Mouse (Mus musculus) ZHBTc4 (cell line): Measurements from ENCODE around the gene Orc3.
A peak's percentile ranks its signal among the peaks of the same experiment; 100 is the strongest.

Experiments
- DNase-seq: peaks from one replicate; pipeline ENCODE4 v3.0.0-alpha.2; 2011; ENCODE audit warnings: low read depth, low spot score

Gene Orc3

GRCm38 (mm10) chr4:34614630-34615094, at the start of gene Orc3, which contains the start of gene Rars2:
Orc3 (minus strand) TSS chr4:34614944.
Rars2 (plus strand) TSS chr4:34614957.
- peak; percentile 96 for DNase-seq

DNA sequence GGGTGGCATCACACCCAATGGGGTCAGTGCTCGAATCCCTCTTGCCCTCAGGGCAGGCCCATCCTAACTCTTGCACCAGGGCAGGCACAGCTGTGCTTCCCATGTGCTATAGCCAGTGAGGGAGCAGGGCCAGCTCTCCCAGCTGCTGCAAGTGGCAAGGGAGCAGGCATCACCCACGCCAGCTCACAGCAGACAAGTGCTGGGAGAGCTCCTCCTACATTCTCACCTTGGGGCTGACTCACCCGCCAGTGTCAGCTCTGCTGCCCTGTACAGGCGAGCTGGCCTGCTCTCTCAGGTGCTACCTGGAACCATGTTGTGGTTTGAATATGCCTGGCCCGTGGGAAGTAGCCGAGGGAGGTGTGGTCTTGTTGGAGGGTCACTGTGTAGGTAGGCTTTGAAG, 47.2 kb upstream of the Orc3 start:
- DNase-seq: no peak

DNA sequence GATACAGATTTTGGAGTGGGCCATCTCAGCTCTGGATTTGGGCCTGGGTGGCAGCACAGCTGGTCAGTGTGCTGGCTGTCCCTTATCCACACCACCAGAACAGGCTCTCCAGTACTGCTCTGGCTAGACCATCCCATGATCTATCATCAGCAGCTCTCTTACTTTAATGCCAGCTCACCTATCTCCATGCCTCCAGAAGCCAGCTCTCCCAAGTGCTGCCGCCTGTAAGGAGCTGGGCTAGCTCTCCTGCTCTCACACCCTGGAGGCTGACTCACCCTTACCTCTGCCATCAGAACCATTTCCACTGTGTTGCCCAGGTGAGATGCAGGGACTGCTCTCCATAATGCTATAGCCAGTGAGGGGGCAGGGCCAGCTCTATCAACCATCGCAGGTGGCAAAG, 46.8 kb upstream of the Orc3 start:
- DNase-seq: no peak

DNA sequence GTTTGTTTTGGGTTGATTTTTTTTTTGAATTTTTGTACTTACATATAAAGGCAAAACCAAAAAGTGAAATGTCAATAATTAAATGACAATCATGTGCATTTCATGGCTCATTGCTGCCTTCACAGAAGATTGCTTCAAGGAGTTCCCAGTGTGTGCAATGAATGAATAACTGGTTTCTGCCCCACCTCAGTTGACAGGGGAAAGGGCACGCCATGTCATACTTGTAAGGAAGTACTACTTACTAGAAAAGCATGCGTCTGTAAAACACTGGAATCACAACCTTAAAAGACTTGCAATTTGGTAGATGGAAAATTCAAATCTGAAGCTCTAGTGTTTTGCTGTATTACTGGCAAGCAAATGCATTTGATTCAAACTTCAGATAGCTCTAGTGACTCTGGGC, 44.3 kb upstream of the Orc3 start:
- no peak for DNase-seq

- DNase-seq: peak; percentile 14
These were observed 41.4 kb upstream of the Orc3 start for GRCm38 (mm10) chr4:34656101-34656500.

- no peak for DNase-seq
These were observed 38.4 kb upstream of the Orc3 start for GRCm38 (mm10) chr4:34653179-34653578.

DNA sequence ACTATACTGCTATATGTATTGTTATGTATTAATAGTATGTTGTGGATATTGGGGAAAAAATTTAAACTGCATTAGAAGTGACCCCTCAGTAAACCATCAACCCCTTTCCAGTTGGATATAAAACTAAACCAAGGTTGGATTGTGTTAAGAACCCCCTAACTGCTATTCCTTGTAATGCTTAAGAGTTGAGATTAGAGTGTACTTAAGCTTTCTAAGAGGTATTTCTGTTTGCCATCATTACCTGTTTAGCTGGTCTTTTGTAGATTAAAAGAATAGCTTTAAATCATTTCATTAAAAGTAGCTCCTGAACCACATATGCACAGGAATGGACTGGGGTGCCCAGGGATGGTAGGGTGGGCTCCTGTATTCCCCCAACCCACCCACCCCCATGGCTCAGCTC, 30.0 kb upstream of the Orc3 start:
- DNase-seq: no peak

DNA sequence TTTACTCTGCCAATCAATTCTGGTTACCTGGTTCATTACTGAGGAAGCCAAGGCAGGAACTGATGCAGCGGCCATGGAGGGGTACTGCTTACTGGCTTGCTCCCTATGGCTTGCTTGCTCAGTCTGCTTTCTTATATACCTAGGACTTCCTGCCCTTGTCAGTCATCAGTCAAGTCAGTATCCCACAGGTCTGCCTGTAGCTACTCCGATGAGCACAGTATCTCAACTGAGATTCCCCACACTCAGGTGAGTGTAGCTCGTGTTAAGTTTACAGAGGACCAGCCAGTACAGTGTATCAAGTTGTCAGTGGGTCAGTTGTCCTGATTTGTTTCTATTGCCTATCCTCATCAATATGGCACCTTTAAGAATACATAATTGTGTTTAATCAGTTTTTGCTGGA, 26.0 kb upstream of the Orc3 start:
- DNase-seq: no peak

DNA sequence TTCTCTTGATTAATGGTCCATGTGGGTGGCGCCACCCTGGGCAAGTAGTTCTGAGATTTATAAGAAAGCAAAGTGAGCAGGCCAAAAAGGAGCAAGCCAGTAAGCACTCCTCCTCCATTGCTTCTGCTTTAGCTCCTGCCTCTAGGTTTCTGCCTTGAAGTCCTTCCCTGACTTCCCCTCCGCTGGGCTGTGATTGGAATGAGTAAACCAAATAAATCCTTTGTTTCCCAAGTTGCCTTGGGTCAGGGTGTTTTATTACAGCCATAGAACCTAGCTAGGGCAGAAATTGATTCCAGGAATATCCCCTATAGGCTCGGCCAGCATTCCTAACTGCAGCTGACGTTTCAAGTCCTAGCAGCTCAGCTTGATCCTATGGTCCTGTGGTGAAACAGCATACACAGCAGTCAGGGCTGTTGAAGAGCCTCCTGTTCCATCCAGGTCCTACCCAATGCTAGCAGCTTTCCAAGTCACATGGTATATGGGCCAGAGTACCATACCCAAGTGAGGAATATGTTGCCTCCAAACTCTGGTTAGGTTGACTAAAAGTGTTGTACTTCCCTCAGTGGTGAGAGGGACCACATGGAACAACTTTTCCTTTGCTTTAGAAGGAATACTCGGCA, 25.1 kb upstream of the Orc3 start:
- no peak for DNase-seq

- DNase-seq: no peak
These were observed 23.1 kb upstream of the Orc3 start for GRCm38 (mm10) chr4:34637851-34638250.

DNA sequence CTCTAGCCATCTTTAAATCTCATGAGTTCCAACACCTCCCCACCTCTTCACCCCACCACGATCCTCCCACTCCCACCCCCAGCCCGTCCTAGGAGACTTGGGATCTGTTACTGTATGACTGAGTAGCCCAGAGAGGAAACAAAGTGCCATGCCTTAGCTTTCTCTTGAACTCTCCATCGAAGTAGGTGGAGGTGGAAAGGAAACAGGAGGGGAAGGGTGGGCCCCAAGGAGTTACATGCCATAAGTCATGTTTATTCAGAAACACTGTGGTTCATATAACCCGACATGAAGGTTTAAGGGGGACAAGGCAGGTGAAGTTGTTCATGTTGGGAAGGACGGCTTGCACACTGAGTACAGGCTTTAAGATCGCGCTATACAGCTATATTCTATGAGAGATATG, 22.6 kb upstream of the Orc3 start:
- DNase-seq: no peak

DNA sequence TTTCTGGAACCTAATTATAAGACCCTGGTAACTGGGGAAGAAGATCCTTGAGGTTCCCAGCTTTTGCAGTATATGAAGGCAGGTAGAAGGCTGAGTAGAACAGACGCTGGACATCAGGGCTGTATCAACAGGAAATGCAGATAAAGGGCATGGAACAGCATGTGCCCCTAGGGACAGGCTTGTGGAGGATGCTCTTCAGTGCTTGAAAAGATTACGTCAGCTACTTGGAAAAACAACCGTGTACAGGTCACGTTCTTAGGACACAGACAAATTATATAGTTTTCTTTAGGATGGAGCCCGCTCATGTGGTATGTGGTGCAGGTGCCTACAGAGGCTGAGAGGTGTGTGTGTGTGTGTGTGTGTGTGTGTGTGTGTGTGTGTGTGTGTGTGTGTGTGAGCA, 21.3 kb upstream of the Orc3 start:
- no peak for DNase-seq

DNA sequence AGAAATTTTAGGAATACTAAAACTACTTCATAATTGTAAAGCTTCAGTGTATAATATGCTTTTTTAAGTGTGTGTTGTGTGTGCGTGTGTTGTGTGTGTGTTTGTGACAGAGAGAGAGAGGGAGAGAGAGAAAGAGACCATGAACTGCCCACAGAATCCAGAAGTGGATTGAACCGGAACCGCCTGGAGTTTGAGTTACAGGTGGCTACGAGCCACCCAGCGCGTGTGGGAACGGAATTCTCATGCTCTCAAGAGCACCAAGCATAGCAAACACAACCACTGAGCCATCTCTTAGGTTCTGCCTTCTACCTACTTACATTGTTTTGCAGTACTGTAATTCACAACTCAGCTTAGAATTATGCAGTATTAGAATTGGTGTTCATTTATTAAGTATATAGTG, 19.4 kb upstream of the Orc3 start:
- peak; percentile 12 for DNase-seq

- no peak for DNase-seq
These were observed 15.2 kb upstream of the Orc3 start for GRCm38 (mm10) chr4:34629956-34630355.

- DNase-seq: no peak
These were observed 11.7 kb upstream of the Orc3 start for GRCm38 (mm10) chr4:34626401-34626800.

- DNase-seq: no peak
These were observed 10.8 kb upstream of the Orc3 start for GRCm38 (mm10) chr4:34625556-34625955.

- DNase-seq: no peak
These were observed 1.4 kb upstream of the Orc3 start for GRCm38 (mm10) chr4:34616146-34616545.

DNA sequence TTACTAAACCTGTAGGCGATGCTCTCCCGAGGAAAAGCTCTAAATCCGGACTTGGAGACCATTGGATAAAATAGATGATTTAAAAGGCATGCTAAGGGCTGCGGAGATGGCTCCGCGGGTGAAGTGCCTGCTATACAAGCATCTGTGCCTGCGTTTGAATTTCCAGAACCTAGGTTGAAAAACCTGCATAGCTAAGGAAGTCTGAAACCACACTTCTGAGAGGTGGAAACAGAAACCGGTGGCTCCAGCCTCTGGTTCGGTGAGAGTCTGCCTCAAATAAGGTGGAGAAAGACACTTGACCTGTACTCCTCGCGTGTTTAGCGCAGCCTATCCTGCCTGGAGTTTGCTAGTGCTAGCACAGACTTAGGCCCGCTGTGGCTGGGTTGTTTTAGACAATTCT, 559 bp upstream of the Orc3 start:
- peak; percentile 13 for DNase-seq

GRCm38 (mm10) chr4:34613571-34614145, 1.1 kb downstream of the Orc3 start:
- no peak for DNase-seq

DNA sequence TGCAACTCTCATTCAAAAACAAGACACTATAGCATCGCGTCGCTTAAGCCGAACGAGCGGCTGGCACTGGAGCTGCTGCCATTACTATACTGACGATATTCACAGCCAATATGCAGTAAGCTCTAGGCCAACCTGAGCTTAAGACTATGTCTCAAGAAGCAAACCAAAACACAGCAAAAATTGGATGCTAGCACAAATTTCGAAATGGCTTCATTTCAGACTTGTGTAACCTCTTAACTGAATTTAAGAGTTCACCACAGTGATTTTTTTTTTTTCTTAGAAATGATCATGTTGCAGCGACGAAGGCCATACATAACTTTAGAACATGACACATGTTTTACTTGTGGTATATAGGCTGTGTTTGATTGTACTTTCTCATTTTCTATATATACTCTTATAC, 8.1 kb downstream of the Orc3 start:
- DNase-seq: no peak

DNA sequence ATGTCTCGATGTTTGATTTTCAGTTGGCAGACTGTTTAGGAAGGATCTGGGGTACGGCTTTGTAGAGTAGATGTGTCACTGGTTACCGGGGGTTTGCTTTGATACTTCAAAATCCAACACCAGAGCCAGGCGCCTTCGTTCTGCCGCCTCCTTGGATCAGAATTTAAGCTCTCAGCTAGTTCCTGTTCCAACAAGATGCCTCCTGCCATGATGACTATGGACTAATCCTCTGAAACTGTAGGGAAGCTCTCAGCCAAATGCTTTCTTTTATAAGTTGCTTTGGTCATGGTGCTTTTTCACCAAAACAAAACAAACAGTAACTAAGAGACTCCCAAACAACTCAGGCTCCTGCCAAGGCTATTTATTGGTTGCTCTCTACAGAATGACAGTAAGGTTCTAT, 11.6 kb downstream of the Orc3 start:
- DNase-seq: no peak

DNA sequence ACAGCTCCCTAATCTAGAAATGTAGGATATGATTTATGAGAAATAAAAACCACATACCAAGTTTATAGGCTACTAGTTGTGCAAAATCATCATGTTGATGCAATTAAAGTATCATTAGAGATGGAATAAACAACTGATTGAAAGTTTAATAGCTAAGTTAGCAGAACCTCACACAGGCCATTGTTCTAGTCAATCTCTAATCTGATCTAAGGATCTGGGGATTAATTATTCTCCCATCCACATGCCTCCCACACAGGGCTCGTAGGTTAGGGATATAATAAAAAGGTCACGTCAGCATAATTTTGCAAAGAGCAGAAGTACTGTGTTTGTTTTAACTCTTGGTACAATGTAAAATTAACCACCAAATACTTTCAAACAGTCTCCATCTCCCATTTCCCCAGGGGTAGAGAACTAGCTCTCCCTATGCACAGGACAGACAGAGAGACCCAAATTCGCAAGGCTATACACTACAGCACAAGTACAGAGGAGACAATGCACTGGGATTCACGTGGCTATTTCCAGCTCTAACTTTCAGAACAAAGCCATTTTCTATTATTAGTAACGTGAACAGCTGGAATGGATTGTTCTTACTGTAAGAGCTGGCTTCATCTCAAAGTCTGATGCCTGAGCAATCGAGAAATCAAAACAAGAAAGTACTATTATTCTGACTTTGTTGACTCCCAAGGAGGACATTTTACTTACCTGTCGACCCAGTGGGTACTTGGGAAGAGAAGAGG, 29.7 kb downstream of the Orc3 start:
- DNase-seq: no peak

DNA sequence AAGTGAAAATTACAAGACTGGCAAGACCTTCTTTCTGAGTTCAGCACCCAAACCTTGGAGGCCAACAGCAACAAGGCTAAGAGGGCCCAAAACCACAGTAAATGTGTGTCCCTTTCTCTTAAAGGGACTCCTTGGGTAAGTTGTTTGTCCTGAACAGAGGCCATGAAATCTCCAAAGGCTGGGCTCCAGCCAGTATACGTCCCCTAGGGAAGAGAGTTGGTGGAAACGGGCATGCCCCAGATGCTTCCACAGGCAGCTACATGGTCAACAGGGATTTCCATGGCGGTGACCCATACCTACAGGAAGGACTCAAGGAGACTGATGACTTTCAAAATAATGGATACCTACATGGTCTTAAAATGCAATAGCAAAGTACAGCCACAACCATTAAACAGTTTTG, 31.3 kb downstream of the Orc3 start:
- DNase-seq: no peak
